Comparison of ENCODE assay signal across 11 mouse cellular contexts in the genomic region with DNA sequence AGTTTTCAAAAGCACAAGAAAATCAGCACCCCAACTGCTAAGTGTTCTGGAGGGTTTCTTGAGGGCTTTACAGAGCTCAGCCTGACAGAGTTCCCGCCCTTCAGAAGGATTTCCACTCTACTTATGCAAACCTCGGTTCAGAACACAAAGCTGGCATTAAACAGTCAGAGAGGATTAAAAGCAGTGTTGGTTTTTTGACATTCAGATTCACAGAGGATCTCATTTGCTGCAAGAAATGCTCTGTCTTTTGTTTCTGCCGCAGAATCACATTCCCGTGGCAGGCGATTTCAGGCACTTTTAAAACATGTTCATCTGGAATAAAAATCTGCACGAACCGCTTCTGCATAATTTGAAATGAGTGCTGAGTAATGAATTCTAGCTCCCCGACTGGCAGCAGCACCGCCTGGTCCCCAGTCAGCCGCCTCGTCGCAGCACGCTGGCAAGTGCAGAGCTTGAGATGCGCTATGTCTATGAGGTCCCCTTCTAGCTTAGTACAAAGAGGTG. TPM values are rescaled to one million over a fixed set of nuclear protein-coding genes. Genes with fewer than 3 reads are reported as not detected.
DNase-seq lines count a peak whose midpoint lies in the region; ATAC-seq and TF ChIP-seq lines count a peak whose summit lies in the region.
"Had no signal": no experiment of that assay in that cellular context is flagged by ENCODE, and none has a peak within 500 bp of the region (broad histone marks: within the 10 kb centered on the region; RNA-seq: fewer than 3 reads in every experiment).

No protein-coding gene starts in this region.

- H3K36me3 ChIP-seq in hindbrain, postnatal 0 days (ENCODE audit: insufficient read depth, low read length), result peaks cover 38% of the 10 kb centered on the region
- peaks cover 76% of the 10 kb centered on the region for H3K36me3 ChIP-seq in hindbrain, embryonic 13.5 days
- H3K36me3 ChIP-seq in forebrain, embryonic 16.5 days (ENCODE audit: control insufficient read depth, insufficient read depth), result peaks cover 35% of the 10 kb centered on the region

- no peaks in the 10 kb centered on the region for H3K9me3 ChIP-seq in hindbrain, postnatal 0 days (ENCODE audit: low read length)
- no peaks in the 10 kb centered on the region for H3K9me3 ChIP-seq in hindbrain, embryonic 13.5 days
- H3K9me3 ChIP-seq in forebrain, embryonic 16.5 days (ENCODE audit: control insufficient read depth, low read length), result no peaks in the 10 kb centered on the region

- H3K4me3 ChIP-seq in hindbrain, postnatal 0 days (ENCODE audit: low read length), result no peak overlapping the region
- no peak overlapping the region for H3K4me3 ChIP-seq in hindbrain, embryonic 13.5 days
- no peak overlapping the region for H3K4me3 ChIP-seq in forebrain, embryonic 16.5 days (replicated peaks; ENCODE audit: low read length)

- TF ChIP-seq CTCF in hindbrain, postnatal 0 days (IDR thresholded peaks at IDR 0.05; ENCODE audit: low read depth), result no peak

- H3K9ac ChIP-seq in hindbrain, postnatal 0 days (replicated peaks; ENCODE audit: low read length), result no peak overlapping the region
- H3K9ac ChIP-seq in hindbrain, embryonic 13.5 days, result no peak overlapping the region
- H3K9ac ChIP-seq in forebrain, embryonic 16.5 days (replicated peaks; ENCODE audit: low read depth, low read length), result no peak overlapping the region

- H3K27ac ChIP-seq in hindbrain, postnatal 0 days, result no peak overlapping the region
- H3K27ac ChIP-seq in hindbrain, embryonic 13.5 days, result no peak overlapping the region
- H3K27ac ChIP-seq in forebrain, embryonic 16.5 days (ENCODE audit: low read length), result peak overlapping the region; percentile 65

- peak; percentile 59; the same call in 1 of the 2 replicates for ATAC-seq in hindbrain, postnatal 0 days
- no peak for ATAC-seq in hindbrain, embryonic 13.5 days (ENCODE audit: low FRiP score)
- peak; percentile 89 for ATAC-seq in forebrain, embryonic 16.5 days
- ATAC-seq in cerebellum, adult (ENCODE audit: insufficient number of reproducible peaks, low FRiP score, low TSS enrichment), result no peak
- ATAC-seq: activated CD4-positive, CD25-positive, alpha-beta regulatory T cell, adult 4 months had no signal

- DNase-seq in hindbrain, postnatal 0 days (ENCODE audit: low spot score), result peak; percentile 24
- peak; percentile 64 to 65 for DNase-seq in left cerebral cortex, adult 9 months (ENCODE audit: low spot score in 2 of 2)
- peak; percentile 54 for DNase-seq in right cerebral cortex, postnatal 14 days
- DNase-seq in natural killer cell, adult 2 months (ENCODE audit: low spot score in 2 of 2), result no peak
- DNase-seq in adrenal gland, postnatal 36 days, result no peak
- DNase-seq: cerebellum, postnatal 10 days had no signal

- 65% methylated on average over 14 of the region's 14 CpGs for WGBS in hindbrain, postnatal 0 days
- WGBS in hindbrain, embryonic 13.5 days, result 75% methylated on average over 14 of the region's 14 CpGs
- 29% methylated on average over 14 of the region's 14 CpGs for WGBS in forebrain, embryonic 16.5 days

- H3K4me2 ChIP-seq in hindbrain, postnatal 0 days (ENCODE audit: low read depth, low read length), result no peak overlapping the region
- no peak overlapping the region for H3K4me2 ChIP-seq in hindbrain, embryonic 13.5 days
- peak overlapping the region; percentile 10 for H3K4me2 ChIP-seq in forebrain, embryonic 16.5 days (ENCODE audit: low read length)

- H3K4me1 ChIP-seq in hindbrain, postnatal 0 days (ENCODE audit: insufficient read depth, low read length), result no peaks in the 10 kb centered on the region
- H3K4me1 ChIP-seq in hindbrain, embryonic 13.5 days (replicated peaks), result no peaks in the 10 kb centered on the region
- H3K4me1 ChIP-seq in forebrain, embryonic 16.5 days (replicated peaks; ENCODE audit: control insufficient read depth, insufficient read depth, low read length), result peaks cover 10% of the 10 kb centered on the region

- H3K27me3 ChIP-seq in hindbrain, postnatal 0 days (ENCODE audit: insufficient read depth, low read length), result no peaks in the 10 kb centered on the region
- no peaks in the 10 kb centered on the region for H3K27me3 ChIP-seq in hindbrain, embryonic 13.5 days
- H3K27me3 ChIP-seq in forebrain, embryonic 16.5 days (replicated peaks; ENCODE audit: control insufficient read depth, insufficient read depth, low read length), result no peaks in the 10 kb centered on the region

RNA-seq across cellular contexts. Expression of gene Wnt2b, which starts 42.3 kb away (rescaled TPM):
- total RNA-seq in hindbrain, postnatal 0 days (2014; rRNA removed), result 1.9 and 3.2 TPM in 2 replicates
- 0.56 and 0.88 TPM in 2 replicates for polyA plus RNA-seq in hindbrain, postnatal 0 days (2015; fragmentation: Nextera tagmentation; extraction: Ambion mirVana)
- polyA plus RNA-seq in hindbrain, embryonic 13.5 days (2015; fragmentation: Nextera tagmentation; extraction: Ambion mirVana), result 0.63 and 0.75 TPM in 2 replicates
- polyA plus RNA-seq in forebrain, embryonic 16.5 days (2015; fragmentation: Nextera tagmentation; extraction: Ambion mirVana), result 0.46 and 0.56 TPM in 2 replicates
- total RNA-seq in adrenal gland, postnatal 36 days (2021), result 10 to 100 TPM; 16.0 to 16.5 TPM
- total RNA-seq: megakaryocyte progenitor cell, adult 5-6 weeks had no signal

RNA-seq across cellular contexts. Expression of gene Cttnbp2nl, which starts 48.9 kb away (rescaled TPM):
- 24.9 and 27.8 TPM in 2 replicates for total RNA-seq in hindbrain, postnatal 0 days (2014; rRNA removed)
- 35.9 and 42.4 TPM in 2 replicates for polyA plus RNA-seq in hindbrain, postnatal 0 days (2015; fragmentation: Nextera tagmentation; extraction: Ambion mirVana)
- 62.9 and 66.5 TPM in 2 replicates for polyA plus RNA-seq in hindbrain, embryonic 13.5 days (2015; fragmentation: Nextera tagmentation; extraction: Ambion mirVana)
- 62.6 and 70.2 TPM in 2 replicates for polyA plus RNA-seq in forebrain, embryonic 16.5 days (2015; fragmentation: Nextera tagmentation; extraction: Ambion mirVana)
- total RNA-seq in adrenal gland, postnatal 36 days (2021), result 10 to 100 TPM; 16.2 to 26.0 TPM
- polyA plus RNA-seq: activated CD4-positive, CD25-positive, alpha-beta regulatory T cell, adult 4 months had no signal

Comparison
In these comparisons a context has a peak if more than half of its experiments do, and no peak if none do; other contexts are left out.
1. ATAC-seq: peak in hindbrain, postnatal 0 days (single experiment) and forebrain, embryonic 16.5 days (single experiment); none in hindbrain, embryonic 13.5 days (single experiment) and cerebellum, adult (single experiment).
2. DNase-seq: peak in hindbrain, postnatal 0 days (single experiment), left cerebral cortex, adult 9 months (2 of 2) and right cerebral cortex, postnatal 14 days (single experiment); none in natural killer cell, adult 2 months (0 of 2) and adrenal gland, postnatal 36 days (0 of 2).